Mouse (Mus musculus) C2C12 (cell line): ENCODE results near the gene Ptma. TPM values are rescaled to one million over a fixed set of nuclear protein-coding genes. Genes with fewer than 3 reads are reported as not detected.

Experiments
- H3K27me3 ChIP-seq: one replicate; pipeline ENCODE4 v1.6.1; 2011; ENCODE audit not compliant: control insufficient read depth, insufficient read depth, insufficient read length
- H3K36me3 ChIP-seq: one replicate; pipeline ENCODE4 v1.6.1; 2011; ENCODE audit not compliant: control insufficient read depth, insufficient read depth
- H3K4me3 ChIP-seq: one replicate; pipeline ENCODE4 v1.5.1; 2011; ENCODE audit warnings: mild to moderate bottlenecking, control low read depth; ENCODE audit not compliant: poor library complexity, insufficient read depth, severe bottlenecking
- H3K79me2 ChIP-seq: one replicate; pipeline ENCODE4 v1.6.1; 2011; ENCODE audit not compliant: control insufficient read depth, insufficient read depth
- H3K79me3 ChIP-seq: one replicate; pipeline ENCODE4 v1.6.1; 2011; ENCODE audit warnings: low read depth, control low read depth
- H3ac ChIP-seq: one replicate; pipeline ENCODE3; 2011; ENCODE audit warnings: low read depth; ENCODE audit not compliant: control insufficient read depth, insufficient read length
- CEBPB ChIP-seq: IDR thresholded peaks from one replicate; pipeline ENCODE4 v1.6.1; 2011; ENCODE audit warnings: low read depth, mild to moderate bottlenecking, control low read depth, moderate library complexity
- CTCF ChIP-seq: IDR thresholded peaks from one replicate; pipeline ENCODE4 v1.5.1; 2011; ENCODE audit not compliant: control insufficient read depth, insufficient read depth, insufficient read length
- FOSL1 ChIP-seq: IDR thresholded peaks from one replicate; pipeline ENCODE4 v1.8.0; 2011; ENCODE audit warnings: mild to moderate bottlenecking, low read length; ENCODE audit not compliant: poor library complexity, insufficient read depth, severe bottlenecking
- MAX ChIP-seq: IDR thresholded peaks from one replicate; pipeline ENCODE4 v1.6.1; 2011; ENCODE audit warnings: mild to moderate bottlenecking, control low read depth
- MYOD1 ChIP-seq: IDR thresholded peaks from one replicate; pipeline ENCODE4 v1.6.1; 2011; ENCODE audit warnings: low read depth; ENCODE audit not compliant: control insufficient read depth, insufficient read length
- MYOG ChIP-seq: IDR thresholded peaks from one replicate; pipeline ENCODE4 v1.6.1; 2011; ENCODE audit not compliant: control insufficient read depth, insufficient read length; ENCODE audit errors: extremely low read depth
- USF1 ChIP-seq: IDR thresholded peaks from one replicate; pipeline ENCODE4 v1.6.1; 2011; ENCODE audit warnings: low read depth, mild to moderate bottlenecking, control low read depth, moderate library complexity
- polyA plus RNA-seq: library from polyadenylated mRNA; unstranded; fragments of >200 nt; fragmentation: generic; extraction: Trizol; gene quantifications from one replicate; pipeline ENCODE4 v1.2.1, GENCODE M21; 2012; ENCODE audit warnings: missing spikeins

The Ptma gene
- polyA plus RNA-seq, 1 experiment = 2,542 TPM

- H3K79me3 ChIP-seq = no peaks in the 10 kb centered on the region
- H3K4me3 ChIP-seq = no peak overlapping the region
- no peaks in the 10 kb centered on the region for H3K27me3 ChIP-seq
- TF ChIP-seq USF1 = no peak
- no peak for TF ChIP-seq MYOD1
- no peak for TF ChIP-seq MAX
- no peak for TF ChIP-seq MYOG
- TF ChIP-seq CEBPB = no peak
- TF ChIP-seq FOSL1 = no peak
- no peak for TF ChIP-seq CTCF
- no peak overlapping the region for H3ac ChIP-seq
- no peaks in the 10 kb centered on the region for H3K36me3 ChIP-seq
- H3K79me2 ChIP-seq = no peaks in the 10 kb centered on the region
Measured at GRCm38 (mm10) chr1:86571941-86572340, 45.4 kb downstream of the Ptma start.

Other genes starting within 250 kb of the Ptma start
- gene B3gnt7, start 223.9 kb upstream of the Ptma start, polyA plus RNA-seq = not detected
- 286 TPM for gene Ncl, start 167.3 kb upstream of the Ptma start, polyA plus RNA-seq
- 0.02 TPM for gene Nmur1, start 100.5 kb upstream of the Ptma start, polyA plus RNA-seq
- not detected for gene Tex44, start 100.4 kb upstream of the Ptma start, polyA plus RNA-seq
- 41.8 TPM for gene Pde6d, start 55.9 kb downstream of the Ptma start, polyA plus RNA-seq
- gene Cops7b, start 56.2 kb downstream of the Ptma start, polyA plus RNA-seq = 25.2 TPM
- not detected for gene Nppc, start 143.8 kb downstream of the Ptma start, polyA plus RNA-seq
- 6.6 TPM for gene Dis3l2, start 177.1 kb downstream of the Ptma start, polyA plus RNA-seq